Mouse (Mus musculus) embryonic fibroblast, embryonic 13.5 days (primary cell): Measurements from ENCODE around the gene Zfp821.
"Not testable (repeated sequence)": the region's sequence is repeated elsewhere in the genome, so short reads cannot be mapped to it uniquely, and the experiment has no call there.

Experiments used
- CTCF ChIP-seq: IDR thresholded peaks from 2 replicates; pipeline ENCODE4 v1.5.1; 2011; ENCODE audit warnings: mild to moderate bottlenecking, control low read depth, low read length, moderate library complexity, borderline replicate concordance; ENCODE audit not compliant: insufficient read depth
- POLR2A ChIP-seq: IDR thresholded peaks from 2 replicates; pipeline ENCODE4 v1.6.1; 2011; ENCODE audit warnings: low read depth, mild to moderate bottlenecking, control low read depth, low read length, moderate library complexity

- not testable (repeated sequence) for TF ChIP-seq CTCF, POLR2A
Measured at GRCm38 (mm10) chr8:109755554-109755953, 50.2 kb downstream of the Zfp821 start.
